ENCODE assay signal across 8 mouse cellular contexts in genomic region chr16:44058745-44059144, GRCm38 (mm10). TPM values are rescaled to one million over a fixed set of nuclear protein-coding genes. Genes with fewer than 3 reads are reported as not detected.
DNase-seq lines count a peak whose midpoint lies in the region.

No protein-coding gene starts in this region.

- intact Hi-C loops in heart, postnatal 25 days (cut with DNase I) = loop anchor here (2.0 kb wide), 1 partner anchor 172 kb away; no protein-coding TSS in a partner anchor

- DNase-seq in heart, adult 18-20 months = peak; percentile 61 to 90
- no peak for DNase-seq in heart, postnatal 25 days (ENCODE audit: low spot score)
- DNase-seq in R1 (ENCODE audit: low read depth, low spot score) = peak; percentile 69
- DNase-seq in cerebellum, postnatal 25 days = peak; percentile 63 to 81
- peak; percentile 14 to 29 for DNase-seq in gastrocnemius, adult 8-10 months (ENCODE audit: low spot score in 2 of 2)
- DNase-seq in layer of hippocampus, adult 8-10 months (ENCODE audit: low spot score in 2 of 2) = peak; percentile 41 to 83
- peak; percentile 65 for DNase-seq in lung, postnatal 25 days (ENCODE audit: low spot score)
- DNase-seq in spleen, adult 12 weeks (ENCODE audit: low spot score) = peak; percentile 28

RNA-seq across cellular contexts. Expression of gene Gramd1c, which starts 4.4 kb away (rescaled TPM):
- under 1 TPM; 0.30 to 0.69 TPM for total RNA-seq in heart, adult 18-20 months (2021)
- total RNA-seq in heart, postnatal 25 days (2021) = under 1 TPM; 0.39 to 0.73 TPM
- total RNA-seq in gastrocnemius, adult 8-10 months (2022) = under 1 TPM; 0.19 to 0.51 (median 0.26) TPM
- 1 to 10 TPM; 3.6 to 8.0 (median 5.4) TPM for total RNA-seq in layer of hippocampus, adult 8-10 months (2022)
